Mouse (Mus musculus) frontal cortex, postnatal 36 days (tissue): ENCODE data around the gene Itgae.

ENCODE experiments used
- DNase-seq, 2 experiments: peaks; one replicate each; pipeline ENCODE4 v3.0.0; 2022; ENCODE audit warnings: low spot score in 2 of 2

The Itgae gene

DNA sequence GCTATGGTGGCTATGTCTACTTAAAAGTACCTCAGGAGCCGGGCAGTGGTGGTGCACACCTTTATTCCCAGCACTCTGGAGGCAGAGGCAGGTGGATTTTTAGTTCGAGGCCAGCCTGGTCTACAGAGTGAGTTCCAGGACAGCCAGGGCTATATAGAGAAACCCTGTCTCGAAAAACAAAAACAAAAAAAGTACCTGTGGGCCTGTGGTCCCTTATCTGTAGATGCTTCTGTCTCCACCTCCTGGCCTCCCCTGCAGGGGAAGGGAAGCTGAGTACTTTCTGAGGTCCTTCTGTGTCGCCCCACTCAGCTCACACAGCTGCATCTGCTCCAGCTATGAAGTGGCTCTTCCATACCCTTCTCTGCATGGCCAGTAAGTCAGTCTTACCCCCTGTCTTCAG, at the start of gene Itgae:
Itgae (plus strand) TSS at position 301 of the 400 bp plus-strand sequence.
- DNase-seq, result no peak

DNA sequence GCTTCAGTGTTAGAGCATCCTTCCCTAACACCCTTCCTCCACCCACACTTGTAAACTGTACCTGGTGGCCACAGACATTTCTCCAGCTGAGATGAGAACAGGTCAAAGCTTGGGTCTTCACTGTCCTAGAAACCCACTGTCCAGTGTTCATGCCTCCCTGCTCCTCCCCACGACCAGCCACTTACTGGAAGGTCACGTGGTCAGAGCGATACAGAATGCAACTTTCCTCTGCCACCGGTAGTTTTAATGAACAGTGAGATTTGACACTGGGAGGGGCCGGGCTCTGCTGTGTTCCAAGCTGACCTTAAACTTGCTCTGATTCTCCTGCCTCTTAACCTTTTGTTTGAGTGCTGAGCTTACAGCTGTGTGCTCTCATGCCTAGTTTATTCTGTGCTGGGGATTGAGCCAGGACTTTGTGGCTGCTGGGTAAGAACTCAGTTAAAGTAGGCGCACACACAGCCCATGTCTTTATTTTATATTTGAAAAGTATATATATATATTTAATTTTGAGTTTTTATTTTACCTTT, 46.1 kb upstream of the Itgae start:
- DNase-seq, result no peak

DNA sequence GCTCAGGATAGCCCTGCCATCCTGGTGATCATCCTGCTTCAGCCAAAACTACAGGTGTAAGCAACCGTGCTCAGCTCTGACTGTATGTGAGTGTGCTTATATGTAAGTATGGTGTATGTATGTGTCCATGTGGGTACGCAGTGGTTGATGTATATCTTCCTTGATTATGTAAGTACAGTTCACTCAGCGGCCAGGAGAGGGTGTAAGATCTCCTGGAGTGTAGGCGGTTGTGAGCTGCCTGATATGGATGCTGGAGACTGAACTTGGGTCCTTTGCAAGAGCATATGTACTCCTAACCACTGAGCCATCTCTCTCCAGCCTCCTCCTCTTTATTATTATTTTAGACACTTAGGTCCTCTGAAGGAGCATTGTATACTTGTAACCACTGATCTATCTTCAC, 45.6 kb upstream of the Itgae start:
- no peak for DNase-seq

DNA sequence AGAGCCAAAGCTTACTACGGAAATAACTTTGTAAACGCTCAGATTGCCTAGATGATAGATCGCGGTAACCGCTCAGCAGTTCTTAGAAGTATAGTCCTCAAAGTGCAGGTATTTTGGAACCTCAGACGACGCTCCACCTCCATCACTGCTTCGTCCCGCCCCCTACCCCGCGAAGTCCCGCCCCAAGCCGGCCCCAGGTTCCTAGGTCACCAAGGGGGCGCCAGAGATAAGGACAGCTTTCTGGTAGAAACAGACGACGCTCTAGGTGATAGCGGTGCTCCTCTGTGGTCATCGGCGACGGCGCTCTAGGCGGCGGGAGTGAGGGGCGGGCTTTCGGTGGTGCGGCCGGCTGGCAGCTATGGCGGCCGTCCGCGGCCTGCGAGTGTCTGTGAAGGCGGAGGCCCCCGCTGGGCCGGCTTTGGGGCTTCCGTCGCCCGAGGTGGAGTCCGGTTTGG, 42.8 kb upstream of the Itgae start, which contains the start of gene Ncbp3:
Ncbp3 (plus strand) TSS at position 242 of the 455 bp plus-strand sequence.
- DNase-seq, result peak; percentile 96 to 97

DNA sequence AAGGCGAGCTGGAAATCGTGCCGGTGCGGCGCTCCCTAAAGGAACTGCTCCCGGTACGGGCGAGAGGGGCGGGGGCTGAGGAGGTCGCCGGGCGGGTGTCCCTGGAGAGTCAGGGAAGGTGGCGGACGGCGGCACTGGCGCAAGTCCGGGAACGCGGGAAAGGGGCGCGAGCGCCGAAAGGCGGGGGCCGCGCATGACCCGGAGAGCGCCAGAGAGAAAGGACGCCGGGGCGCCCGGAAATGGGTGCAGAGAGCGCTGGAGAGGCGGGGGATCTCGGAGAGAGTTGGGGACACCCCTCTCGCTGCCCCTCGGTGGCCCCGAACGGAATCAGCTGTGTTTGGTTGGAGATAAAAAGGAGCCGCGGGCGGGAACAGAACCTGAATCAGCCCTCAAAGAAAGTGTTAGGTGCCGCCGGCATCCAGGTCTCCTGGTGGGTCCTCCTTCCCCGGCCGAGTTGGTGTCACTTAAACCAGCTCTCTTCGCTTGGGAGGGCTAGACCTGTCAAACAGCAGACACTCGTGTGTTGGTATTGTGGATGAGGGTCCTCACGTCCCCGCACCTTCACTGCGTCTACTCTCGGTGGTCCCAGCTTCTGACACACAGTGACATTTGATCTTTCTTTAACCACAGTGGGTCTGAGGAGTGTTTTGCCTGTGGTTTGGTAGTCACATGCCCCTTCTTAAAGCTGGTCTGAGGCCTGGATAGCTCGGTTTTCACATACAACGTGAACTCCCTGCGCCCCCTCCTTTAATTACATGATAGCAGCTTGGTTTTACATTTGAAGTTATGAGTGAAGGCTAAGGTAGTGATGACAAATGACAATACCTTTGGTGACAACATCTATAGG, 42.1 kb upstream of the Itgae start:
- peak in 1 of 2 experiments; percentile 31 for DNase-seq

DNA sequence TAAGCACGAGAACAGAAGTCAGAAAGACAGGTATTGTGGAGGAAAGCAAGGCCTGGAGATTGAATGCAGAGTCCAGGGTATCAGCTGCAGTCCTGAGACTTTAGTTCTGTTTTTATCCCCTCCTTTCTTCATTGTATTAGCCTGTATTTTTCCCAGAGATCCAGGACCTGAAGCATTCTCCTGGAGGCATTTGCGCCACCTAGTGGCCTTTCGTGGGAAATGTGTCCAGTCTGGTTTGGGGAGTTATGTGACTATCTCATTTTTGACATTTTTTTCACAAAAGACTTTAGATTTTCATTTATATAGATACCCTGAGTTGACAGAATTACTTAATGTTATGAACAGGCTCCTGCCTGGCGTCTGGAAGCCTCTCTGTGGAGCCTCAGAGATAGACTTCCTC, 41.0 kb upstream of the Itgae start:
- peak; percentile 73 to 84 for DNase-seq

DNA sequence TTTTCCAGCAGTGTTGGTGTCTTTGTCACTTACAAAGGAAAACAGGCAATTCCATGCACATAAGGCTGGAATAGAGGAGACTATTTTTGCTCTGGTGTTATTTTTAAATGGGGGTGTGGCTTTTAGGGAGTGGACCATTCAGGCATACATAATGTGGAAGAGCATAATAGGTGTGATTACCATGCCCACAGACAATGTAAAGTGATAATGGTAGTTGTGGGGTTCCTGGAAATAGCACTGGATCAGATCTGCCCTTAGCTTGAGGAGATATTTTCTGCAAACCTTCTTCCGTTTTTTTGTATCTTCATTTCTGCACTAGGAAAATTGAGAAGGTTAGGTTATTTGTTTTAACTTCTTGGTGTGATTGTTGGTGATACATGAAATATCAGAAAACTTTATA, 37.6 kb upstream of the Itgae start:
- DNase-seq, result no peak

DNA sequence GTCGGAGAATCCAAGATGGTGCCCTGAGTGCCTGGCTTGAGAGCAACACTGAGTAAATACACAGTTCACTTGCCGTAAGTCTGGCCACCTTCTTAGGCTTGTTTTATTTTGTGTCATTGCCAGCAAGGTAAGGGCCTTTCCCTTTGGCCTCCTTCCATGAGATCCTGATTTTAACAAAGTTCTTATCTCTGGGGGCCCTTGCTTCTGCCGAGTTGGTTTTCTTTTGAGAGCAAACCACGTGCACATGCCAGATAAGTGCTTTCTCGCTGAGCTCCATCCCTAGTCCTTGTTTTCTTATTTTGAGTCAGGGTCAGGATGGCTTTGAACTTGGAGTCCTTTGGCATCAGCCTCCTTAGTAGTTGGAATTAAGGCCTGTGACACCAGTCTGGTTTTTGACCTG, 32.7 kb upstream of the Itgae start:
- DNase-seq, result no peak

DNA sequence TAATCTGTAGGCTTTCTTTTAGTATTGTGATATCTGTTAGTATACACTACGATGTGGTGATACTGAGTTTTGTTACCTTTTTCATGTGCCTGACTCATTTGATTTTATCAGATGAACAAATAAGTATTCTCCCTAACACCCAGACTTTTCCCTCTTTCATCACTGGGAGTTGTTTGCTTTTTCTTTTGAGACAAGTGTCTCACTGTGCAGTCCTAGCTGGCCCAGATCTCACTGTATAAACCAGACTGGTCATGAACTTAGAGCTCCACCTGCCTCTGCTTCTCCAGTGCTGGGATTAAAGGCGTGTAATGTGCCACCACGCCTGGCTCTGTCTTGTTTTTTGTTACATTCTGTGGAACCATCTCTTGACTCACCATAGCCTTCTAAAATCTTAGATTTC, 30.8 kb upstream of the Itgae start:
- DNase-seq, result no peak

DNA sequence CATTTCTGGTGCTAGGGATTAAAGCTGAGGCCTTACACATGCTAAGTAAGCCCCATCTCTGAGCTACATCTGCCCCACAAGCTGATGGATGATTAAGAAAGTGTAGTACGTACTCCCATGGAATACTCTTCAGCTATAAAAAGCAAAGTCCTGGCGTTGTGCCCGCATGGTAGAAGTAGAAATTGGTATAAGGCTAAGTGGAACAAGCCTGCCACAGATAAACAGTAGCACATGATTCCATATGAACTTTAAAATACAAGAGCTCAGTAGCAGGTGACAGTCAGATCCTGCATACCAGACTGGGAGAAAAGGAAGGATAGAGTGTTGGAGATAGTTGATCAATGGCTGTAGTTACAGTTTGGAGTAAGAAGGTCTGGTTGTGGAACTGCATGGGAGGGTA, 29.0 kb upstream of the Itgae start:
- DNase-seq, result no peak

DNA sequence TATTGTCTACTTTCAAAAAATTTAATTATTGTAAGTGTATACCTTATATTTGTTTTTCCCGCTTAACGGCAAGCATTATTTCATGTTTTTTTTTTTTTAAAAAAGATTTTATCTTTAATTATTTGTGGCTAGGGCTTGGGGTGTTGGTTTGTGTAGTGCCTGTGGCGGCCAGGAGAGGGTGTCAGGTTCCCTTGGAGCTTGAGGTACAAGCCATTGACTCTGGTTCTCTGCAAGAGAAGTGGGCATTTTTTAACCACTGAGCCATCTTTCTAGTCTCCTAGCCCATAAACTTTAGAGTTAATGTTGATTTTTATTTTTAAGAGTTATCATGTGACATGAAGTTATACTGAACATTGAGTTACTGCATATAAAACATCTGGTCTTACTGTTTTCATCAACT, 18.5 kb upstream of the Itgae start:
- DNase-seq, result peak in 1 of 2 experiments; percentile 51

DNA sequence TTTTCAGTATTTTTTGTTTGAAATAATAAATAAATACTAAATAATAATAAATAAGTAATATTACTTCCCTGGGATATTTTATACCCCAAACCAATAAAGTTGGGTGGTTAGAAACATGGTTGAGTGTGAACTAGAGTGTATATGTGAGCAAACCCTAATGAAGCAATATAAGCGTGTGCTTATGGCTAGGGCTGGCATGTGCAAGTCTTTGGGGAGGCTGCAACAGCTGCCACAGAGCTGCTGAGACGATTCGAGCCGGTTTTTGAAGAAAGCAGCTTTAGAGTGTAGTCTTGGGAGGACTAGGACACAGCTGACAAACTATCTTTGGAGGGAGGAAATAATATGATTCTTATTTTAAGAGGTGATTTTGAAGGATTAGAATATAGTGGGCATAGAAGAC, 14.1 kb upstream of the Itgae start:
- no peak for DNase-seq

DNA sequence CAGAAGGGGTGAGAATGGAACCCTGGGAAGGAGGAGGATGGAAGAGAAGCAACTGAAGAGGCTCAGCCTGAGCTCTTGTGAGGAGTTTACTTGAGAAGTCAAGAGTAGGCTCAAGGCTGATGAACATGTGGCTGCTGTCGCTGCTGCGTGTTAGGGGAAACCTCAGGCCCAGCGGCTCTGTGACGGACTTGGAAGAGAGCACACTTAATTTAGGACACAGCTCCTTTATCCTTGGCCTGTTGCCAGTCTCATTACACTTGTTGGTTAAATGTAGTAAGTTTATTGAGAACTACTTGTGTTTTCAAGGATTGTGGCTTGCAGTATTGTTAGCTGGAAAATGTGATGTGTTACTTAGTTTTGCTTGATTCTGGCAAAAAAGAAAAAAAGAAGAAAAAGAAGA, 13.7 kb upstream of the Itgae start:
- DNase-seq, result no peak

DNA sequence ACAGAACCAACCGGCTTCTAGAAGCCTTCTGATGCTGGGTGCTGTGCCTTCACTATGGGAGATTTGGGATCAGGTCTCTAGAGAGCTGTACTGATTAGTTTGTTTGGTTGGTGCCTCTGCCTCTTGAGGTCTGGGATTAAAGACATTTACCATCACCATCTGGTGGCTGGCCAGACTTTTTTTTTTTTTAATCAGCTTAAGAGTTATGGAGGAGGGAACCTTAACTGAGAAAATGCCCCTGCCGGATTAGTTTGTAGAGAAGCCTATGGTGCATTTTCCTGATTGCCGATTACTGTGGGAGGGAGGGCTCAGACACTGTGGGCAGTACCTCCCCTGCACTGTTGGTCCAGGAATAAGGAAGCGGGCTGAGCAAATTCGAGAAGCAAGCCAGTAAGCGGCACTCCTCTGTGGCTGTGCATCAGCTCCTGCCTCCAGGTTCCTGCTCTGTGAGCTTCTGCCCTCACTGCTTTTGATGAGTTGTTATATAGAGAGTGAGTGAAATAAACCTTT, 13.1 kb upstream of the Itgae start:
- DNase-seq, result no peak

DNA sequence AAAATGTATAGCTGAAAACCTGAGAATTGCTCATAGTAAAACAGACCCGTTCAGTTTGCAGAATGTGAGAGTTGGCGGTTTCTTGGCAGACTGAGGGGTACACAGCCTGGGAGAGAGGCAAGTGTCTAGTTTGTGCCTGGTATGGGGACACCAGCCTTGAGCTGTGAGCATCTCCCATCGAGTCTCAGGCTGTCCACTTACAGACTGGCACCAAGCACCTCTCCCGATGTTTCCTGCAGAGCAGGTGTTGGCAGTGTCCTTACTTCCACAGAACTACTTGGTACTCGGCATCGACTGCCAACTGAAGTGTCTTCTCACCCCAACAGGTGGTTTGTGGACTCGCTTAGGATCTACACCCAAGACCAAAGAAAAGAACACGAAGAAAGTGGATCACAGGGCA, 11.8 kb upstream of the Itgae start:
- no peak for DNase-seq

DNA sequence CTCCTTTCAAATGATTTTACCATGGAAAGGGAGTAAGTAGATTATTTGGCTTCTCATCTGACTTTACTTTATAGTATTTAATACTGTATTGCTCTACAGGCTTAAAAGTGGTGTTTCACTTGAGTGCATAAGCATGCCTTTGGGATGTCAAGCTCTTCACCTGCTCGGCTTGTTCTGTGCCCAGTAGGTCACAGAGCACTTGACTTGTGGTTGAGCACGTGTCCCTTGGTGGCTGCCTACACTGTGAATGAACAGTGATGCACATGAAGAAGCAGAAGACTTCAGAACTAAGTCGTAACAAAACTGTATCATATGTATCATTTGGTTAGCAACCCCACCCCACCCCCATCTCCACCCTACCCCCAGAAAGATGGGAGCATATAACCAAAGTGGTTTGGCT, 10.1 kb upstream of the Itgae start:
- DNase-seq, result no peak

DNA sequence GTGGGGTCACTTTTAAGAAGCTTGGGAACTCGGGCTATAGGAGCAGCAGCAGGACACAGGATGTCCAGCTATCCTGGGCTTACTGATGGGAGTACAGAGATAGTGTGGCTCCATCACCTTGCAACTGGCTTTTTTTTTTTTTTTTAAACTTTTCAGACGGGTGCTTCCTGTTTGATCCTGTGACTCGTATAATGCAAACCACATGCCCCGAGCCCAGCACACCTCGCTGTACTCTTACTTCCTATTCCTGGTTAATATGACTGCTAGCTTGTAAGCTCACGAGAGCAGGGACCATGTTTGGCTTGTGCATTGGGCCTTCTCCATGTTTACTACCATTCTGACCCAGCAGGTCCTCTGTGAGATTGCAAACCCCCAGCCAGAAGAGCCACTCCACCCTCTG, 6.1 kb upstream of the Itgae start:
- DNase-seq, result no peak

DNA sequence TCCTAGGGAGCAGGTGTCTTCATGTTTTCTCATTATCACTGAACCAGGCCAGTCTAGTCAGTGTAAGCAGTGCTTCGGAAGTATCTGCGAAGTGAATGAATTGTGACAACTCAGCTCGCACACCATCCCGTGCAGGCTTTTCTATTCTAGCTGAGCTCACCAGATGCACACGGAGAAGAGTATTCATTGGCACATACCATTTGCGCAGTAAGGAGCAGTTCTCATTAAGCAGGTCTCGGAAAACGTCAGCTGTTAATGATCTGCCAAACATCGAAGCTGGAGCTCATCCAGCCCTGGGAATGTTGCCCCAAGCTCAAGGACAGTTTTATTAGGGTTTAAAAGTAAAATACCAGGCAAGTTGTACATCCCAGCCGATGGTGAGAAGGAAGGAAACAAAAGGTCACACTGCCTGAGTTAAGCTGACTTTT, 5.6 kb upstream of the Itgae start:
- peak in 1 of 2 experiments; percentile 34 for DNase-seq

DNA sequence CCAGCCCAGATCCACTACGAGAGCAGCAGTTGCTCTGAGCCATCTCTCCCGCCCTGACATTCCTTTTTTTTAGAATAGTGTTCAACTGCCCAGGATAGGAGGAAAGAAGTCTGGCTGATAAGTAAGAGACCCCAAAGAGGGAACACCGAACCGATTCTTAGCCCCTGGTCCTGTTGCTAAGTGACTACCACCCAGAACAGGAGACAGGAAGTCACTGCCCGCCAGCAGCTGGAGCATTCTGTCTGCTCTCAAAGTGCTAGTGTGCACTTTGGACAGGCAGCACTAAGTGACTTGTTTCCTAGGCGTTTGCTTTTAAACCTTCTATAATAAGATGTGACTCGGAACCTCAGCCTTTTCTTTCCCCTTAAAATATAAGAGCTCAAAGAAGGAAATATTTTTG, 5.0 kb upstream of the Itgae start:
- no peak for DNase-seq

DNA sequence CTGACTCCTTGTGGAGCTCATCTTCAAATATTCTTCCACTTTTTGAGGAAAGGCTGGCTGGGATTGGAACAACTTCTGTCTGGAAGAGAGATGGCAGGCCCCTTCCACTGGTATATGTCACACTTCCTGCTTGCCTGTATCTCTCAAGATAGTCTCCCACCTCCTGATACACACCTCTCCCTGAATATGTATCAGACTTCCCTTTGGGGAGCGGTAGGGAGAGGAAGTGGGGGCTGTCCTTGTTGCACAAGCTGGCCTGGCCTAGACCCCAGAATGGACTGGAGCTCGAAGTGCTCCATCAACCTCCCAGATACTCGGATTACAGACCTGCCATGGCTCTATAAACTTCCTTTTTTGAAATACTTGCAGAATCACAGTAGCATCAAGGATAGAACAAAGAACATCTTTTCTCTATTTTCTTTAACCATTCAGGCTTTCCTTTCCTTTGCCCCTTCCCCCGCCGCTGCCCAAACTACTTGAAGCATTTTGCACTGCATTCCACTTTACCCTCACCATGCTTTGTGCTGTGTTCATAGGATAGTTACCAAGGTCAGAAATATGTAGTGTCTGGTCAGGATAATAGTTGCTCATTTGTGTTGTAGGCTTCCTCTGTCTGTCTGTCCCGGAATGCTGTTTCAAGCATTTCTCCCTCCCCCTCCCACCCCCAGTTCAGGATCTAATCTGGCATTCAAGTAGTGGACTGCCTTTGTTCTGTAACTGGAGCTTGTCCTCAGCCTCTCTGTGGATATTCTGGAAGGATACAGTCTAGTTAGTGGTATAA, 2.5 kb upstream of the Itgae start:
- DNase-seq, result no peak

DNA sequence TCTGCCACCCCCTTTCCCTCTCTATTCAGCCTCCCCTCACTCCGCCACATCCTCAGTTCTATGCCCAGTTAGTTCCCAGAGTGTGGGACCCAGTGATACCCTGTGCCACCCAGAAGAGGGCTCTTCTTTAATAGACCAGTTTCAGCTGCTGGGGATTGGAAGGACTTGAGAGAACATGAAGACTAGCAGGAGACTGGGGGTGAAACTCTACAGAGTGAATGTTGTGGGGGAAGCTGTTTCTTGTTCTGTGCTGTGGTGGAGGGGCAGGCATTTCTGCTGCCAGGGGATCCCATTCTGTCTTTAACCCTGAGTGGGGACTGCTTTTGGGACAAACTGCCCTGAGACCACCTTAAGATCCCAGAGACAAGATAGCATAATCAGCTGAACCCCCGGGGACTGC, 443 bp downstream of the Itgae start:
- DNase-seq, result no peak

DNA sequence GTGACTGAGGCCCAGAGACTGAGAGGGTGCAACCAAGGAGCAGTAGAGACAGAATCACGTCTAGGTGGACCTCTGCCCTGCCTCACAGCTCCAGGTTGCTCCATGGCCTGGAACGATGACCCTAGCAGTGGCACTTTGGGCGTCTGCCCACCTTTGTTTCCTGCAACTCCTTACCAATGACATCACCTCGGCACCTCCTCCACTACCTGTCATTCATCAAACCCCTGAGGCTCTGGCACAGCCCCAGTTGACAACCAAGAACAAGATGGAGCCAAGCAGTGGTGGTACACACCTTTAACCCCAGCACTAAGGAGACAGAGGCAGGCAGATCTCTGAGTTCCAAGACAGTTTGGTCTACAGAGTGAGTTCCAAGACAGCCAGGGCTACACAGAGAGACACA, 1.7 kb downstream of the Itgae start:
- no peak for DNase-seq
